Mouse (Mus musculus): Measurements from ENCODE around the gene Alk. TPM values are rescaled to one million over a fixed set of nuclear protein-coding genes. Genes with fewer than 3 reads are reported as not detected.

The Alk gene
- polyA plus RNA-seq, 1 experiment, result 0.03 TPM

GRCm38 (mm10) chr17:72030672-72031071 lies 573.8 kb downstream of the Alk start:
- Histone ChIP-seq H3K27ac (ENCODE audit: control insufficient read depth, insufficient read depth, low read length) (no peak overlapping the region), H3K4me3 (ENCODE audit: control insufficient read depth, insufficient read depth, low read length) (no peak overlapping the region), H3K36me3 (ENCODE audit: control insufficient read depth, insufficient read depth, low read length) (no peaks in the 10 kb centered on the region), H3K4me1 (replicated peaks; ENCODE audit: control insufficient read depth, insufficient read depth, low read length) (no peaks in the 10 kb centered on the region), H3K27me3 (ENCODE audit: control insufficient read depth, insufficient read depth, low read length) (no peaks in the 10 kb centered on the region)
- 90% methylated on average over 7 of the region's 7 CpGs for WGBS
- TF ChIP-seq CTCF (IDR thresholded peaks at IDR 0.05; ENCODE audit: borderline replicate concordance, control insufficient read depth, extremely low read depth, insufficient read depth, low read length, poor library complexity), result no peak
- TF ChIP-seq POLR2A (IDR thresholded peaks at IDR 0.05; ENCODE audit: control insufficient read depth, extremely low read depth, insufficient read depth, low read length, poor library complexity), result no peak
- DNase-seq, result no peak

GRCm38 (mm10) chr17:72023323-72023722 lies 581.1 kb downstream of the Alk start:
- Histone ChIP-seq H3K27ac (ENCODE audit: control insufficient read depth, insufficient read depth, low read length) (no peak overlapping the region), H3K4me3 (ENCODE audit: control insufficient read depth, insufficient read depth, low read length) (no peak overlapping the region), H3K27me3 (ENCODE audit: control insufficient read depth, insufficient read depth, low read length) (no peaks in the 10 kb centered on the region), H3K36me3 (ENCODE audit: control insufficient read depth, insufficient read depth, low read length) (no peaks in the 10 kb centered on the region), H3K4me1 (replicated peaks; ENCODE audit: control insufficient read depth, insufficient read depth, low read length) (no peaks in the 10 kb centered on the region)
- WGBS, result 79% methylated on average over 9 of the region's 9 CpGs
- no peak for DNase-seq
- TF ChIP-seq POLR2A (IDR thresholded peaks at IDR 0.05; ENCODE audit: control insufficient read depth, extremely low read depth, insufficient read depth, low read length, poor library complexity), result no peak
- TF ChIP-seq CTCF (IDR thresholded peaks at IDR 0.05; ENCODE audit: borderline replicate concordance, control insufficient read depth, extremely low read depth, insufficient read depth, low read length, poor library complexity), result no peak

GRCm38 (mm10) chr17:72021733-72022669 lies 582.4 kb downstream of the Alk start:
- Histone ChIP-seq H3K4me1 (replicated peaks; ENCODE audit: control insufficient read depth, insufficient read depth, low read length) (no peaks in the 10 kb centered on the region), H3K4me3 (ENCODE audit: control insufficient read depth, insufficient read depth, low read length) (no peak overlapping the region), H3K36me3 (ENCODE audit: control insufficient read depth, insufficient read depth, low read length) (no peaks in the 10 kb centered on the region), H3K27me3 (ENCODE audit: control insufficient read depth, insufficient read depth, low read length) (no peaks in the 10 kb centered on the region), H3K27ac (ENCODE audit: control insufficient read depth, insufficient read depth, low read length) (no peak overlapping the region)
- WGBS, result 47% methylated on average over 10 of the region's 10 CpGs
- no peak for DNase-seq
- TF ChIP-seq CTCF (IDR thresholded peaks at IDR 0.05; ENCODE audit: borderline replicate concordance, control insufficient read depth, extremely low read depth, insufficient read depth, low read length, poor library complexity), result no peak
- TF ChIP-seq POLR2A (IDR thresholded peaks at IDR 0.05; ENCODE audit: control insufficient read depth, extremely low read depth, insufficient read depth, low read length, poor library complexity), result no peak

- Histone ChIP-seq H3K4me3 (ENCODE audit: control insufficient read depth, insufficient read depth, low read length) (no peak overlapping the region), H3K27me3 (ENCODE audit: control insufficient read depth, insufficient read depth, low read length) (no peaks in the 10 kb centered on the region), H3K4me1 (replicated peaks; ENCODE audit: control insufficient read depth, insufficient read depth, low read length) (no peaks in the 10 kb centered on the region)
Measured at GRCm38 (mm10) chr17:72017329-72017728, 587.1 kb downstream of the Alk start.

GRCm38 (mm10) chr17:72015253-72015652 lies 589.2 kb downstream of the Alk start:
- Histone ChIP-seq H3K4me3 (ENCODE audit: control insufficient read depth, insufficient read depth, low read length) (no peak overlapping the region), H3K27me3 (ENCODE audit: control insufficient read depth, insufficient read depth, low read length) (no peaks in the 10 kb centered on the region), H3K36me3 (ENCODE audit: control insufficient read depth, insufficient read depth, low read length) (no peaks in the 10 kb centered on the region), H3K4me1 (replicated peaks; ENCODE audit: control insufficient read depth, insufficient read depth, low read length) (no peaks in the 10 kb centered on the region), H3K27ac (ENCODE audit: control insufficient read depth, insufficient read depth, low read length) (no peak overlapping the region)
- WGBS, result 93% methylated on average over 3 of the region's 3 CpGs
- no peak for DNase-seq
- TF ChIP-seq POLR2A (IDR thresholded peaks at IDR 0.05; ENCODE audit: control insufficient read depth, extremely low read depth, insufficient read depth, low read length, poor library complexity) (no peak), CTCF (IDR thresholded peaks at IDR 0.05; ENCODE audit: borderline replicate concordance, control insufficient read depth, extremely low read depth, insufficient read depth, low read length, poor library complexity) (no peak)

More at GRCm38 (mm10) chr17:72017329-72017728, 587.1 kb downstream of the Alk start:
- H3K27ac ChIP-seq (ENCODE audit: control insufficient read depth, insufficient read depth, low read length), result no peak overlapping the region
- DNase-seq, result no peak
- TF ChIP-seq CTCF (IDR thresholded peaks at IDR 0.05; ENCODE audit: borderline replicate concordance, control insufficient read depth, extremely low read depth, insufficient read depth, low read length, poor library complexity) (no peak), POLR2A (IDR thresholded peaks at IDR 0.05; ENCODE audit: control insufficient read depth, extremely low read depth, insufficient read depth, low read length, poor library complexity) (no peak)
- no peaks in the 10 kb centered on the region for H3K36me3 ChIP-seq (ENCODE audit: control insufficient read depth, insufficient read depth, low read length)

GRCm38 (mm10) chr17:72012775-72013174 lies 591.7 kb downstream of the Alk start:
- WGBS, result 95% methylated on average over 9 of the region's 9 CpGs
- Histone ChIP-seq H3K4me1 (replicated peaks; ENCODE audit: control insufficient read depth, insufficient read depth, low read length) (no peaks in the 10 kb centered on the region), H3K27me3 (ENCODE audit: control insufficient read depth, insufficient read depth, low read length) (no peaks in the 10 kb centered on the region), H3K36me3 (ENCODE audit: control insufficient read depth, insufficient read depth, low read length) (no peaks in the 10 kb centered on the region), H3K27ac (ENCODE audit: control insufficient read depth, insufficient read depth, low read length) (no peak overlapping the region), H3K4me3 (ENCODE audit: control insufficient read depth, insufficient read depth, low read length) (no peak overlapping the region)
- no peak for TF ChIP-seq CTCF (IDR thresholded peaks at IDR 0.05; ENCODE audit: borderline replicate concordance, control insufficient read depth, extremely low read depth, insufficient read depth, low read length, poor library complexity)
- no peak for TF ChIP-seq POLR2A (IDR thresholded peaks at IDR 0.05; ENCODE audit: control insufficient read depth, extremely low read depth, insufficient read depth, low read length, poor library complexity)
- DNase-seq, result no peak

All from thymus, adult 2 months (tissue).